Mouse (Mus musculus) heart, adult 2 months (tissue): ENCODE results near the gene Ntng2.

Source experiments
- CTCF ChIP-seq: fragments of 200-600 bp; IDR thresholded peaks from 2 replicates; pipeline ENCODE4 v1.8.1; 2022; ENCODE audit warnings: antibody characterized with exemption, mild to moderate bottlenecking, moderate library complexity
- POLR2A ChIP-seq: fragments of 200-500 bp; IDR thresholded peaks from 2 replicates; pipeline ENCODE4 v1.6.1; 2011; ENCODE audit warnings: mild to moderate bottlenecking, low read depth, low read length, control low read depth; ENCODE audit not compliant: insufficient read depth

DNA sequence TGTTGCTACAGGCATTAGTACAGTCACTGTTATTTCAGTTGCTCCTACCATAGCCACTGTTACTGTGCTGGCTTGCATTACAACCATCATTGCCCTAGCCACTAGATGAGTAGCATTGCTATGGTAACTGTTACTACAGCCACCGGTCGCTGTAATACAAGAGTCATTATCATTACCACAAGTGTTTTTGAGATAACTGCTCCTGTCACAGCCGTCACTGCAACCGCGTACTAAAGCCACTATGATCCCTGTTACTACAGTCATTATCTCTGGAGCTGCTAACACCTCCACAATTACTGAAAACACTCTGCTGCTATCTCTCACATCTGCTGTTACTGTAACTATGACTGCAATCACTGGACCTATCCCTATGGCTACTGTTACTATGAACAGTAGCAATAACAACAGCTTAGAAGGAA is 24.9 kb upstream of the Ntng2 start:
- no peak for TF ChIP-seq CTCF
- no peak for TF ChIP-seq POLR2A
